Mouse (Mus musculus): ENCODE measurements around the gene Sema3d. TPM values are rescaled to one million over a fixed set of nuclear protein-coding genes. Genes with fewer than 3 reads are reported as not detected.

The Sema3d gene
- polyA plus RNA-seq, 1 experiment from 2014 or later, result 1.7 TPM

DNA sequence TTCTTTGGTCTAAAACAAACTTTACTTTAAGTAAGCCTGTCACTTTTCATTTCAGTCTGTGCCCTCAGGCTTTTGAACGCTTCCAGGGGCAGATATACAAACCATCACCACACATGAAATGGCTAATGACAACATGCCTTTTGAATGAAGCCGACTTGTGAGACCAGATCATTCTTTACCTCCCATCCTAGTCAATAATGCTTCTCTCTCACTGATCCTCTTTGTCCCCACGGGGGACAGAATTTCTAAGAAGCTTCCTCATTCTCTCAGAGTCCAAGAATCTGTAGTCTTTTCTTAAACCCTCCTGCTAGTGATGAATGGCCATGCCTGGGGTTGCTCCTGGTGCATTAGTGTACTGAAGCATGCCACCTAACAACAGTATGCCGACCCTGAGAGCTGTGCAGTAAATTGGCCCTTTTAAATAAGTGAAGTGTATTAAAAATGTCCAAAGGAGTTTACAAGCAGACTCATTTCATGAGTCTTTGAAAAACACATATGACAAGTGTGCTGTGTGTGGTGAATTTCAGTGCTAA lies 142.1 kb downstream of the Sema3d start:
- Histone ChIP-seq H3K4me1 (ENCODE audit: control insufficient read depth, insufficient read depth, low read length) (0 out of 2 replicates have a peak, but pooled peaks cover 4% of the 10 kb centered on the region), H3K36me3 (ENCODE audit: control insufficient read depth, insufficient read depth, low read length) (no peaks in the 10 kb centered on the region), H3K27me3 (ENCODE audit: control insufficient read depth, insufficient read depth, low read length) (no peaks in the 10 kb centered on the region), H3K4me3 (replicated peaks; ENCODE audit: low read depth, low read length) (no peak overlapping the region), H3K9ac (replicated peaks; ENCODE audit: low read length) (no peak overlapping the region), H3K27ac (replicated peaks; ENCODE audit: low read depth, low read length) (no peak overlapping the region), H3K4me2 (ENCODE audit: low read length) (no peak overlapping the region), H3K9me3 (ENCODE audit: control insufficient read depth, low read length) (no peaks in the 10 kb centered on the region)
- DNase-seq (peak; percentile 18), ATAC-seq (ENCODE audit: low FRiP score, low TSS enrichment) (no peak)
- 3% methylated on average over 4 of the region's 4 CpGs for WGBS

DNA sequence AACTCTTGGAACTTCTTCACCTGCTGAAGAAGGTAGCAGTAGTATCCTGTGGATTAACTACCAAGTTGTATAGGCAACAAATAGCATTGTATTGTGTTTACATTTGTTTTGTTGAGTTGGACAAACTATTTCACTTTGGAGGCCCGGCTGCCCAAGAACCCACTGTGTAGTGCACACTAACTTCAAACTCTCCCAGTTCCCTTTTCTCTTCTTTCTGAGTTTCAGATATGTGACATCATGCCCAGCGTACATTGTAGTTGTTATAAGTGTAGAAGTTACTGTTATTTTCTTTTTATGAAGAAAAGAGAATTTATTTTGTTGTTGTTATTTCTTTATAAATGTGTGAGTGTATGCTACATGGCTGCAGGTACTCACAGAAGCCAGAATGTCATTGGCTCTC lies 145.4 kb downstream of the Sema3d start:
- Histone ChIP-seq H3K27me3 (ENCODE audit: control insufficient read depth, insufficient read depth, low read length) (no peaks in the 10 kb centered on the region), H3K4me2 (ENCODE audit: low read length) (no peak overlapping the region), H3K9ac (replicated peaks; ENCODE audit: low read length) (no peak overlapping the region), H3K36me3 (ENCODE audit: control insufficient read depth, insufficient read depth, low read length) (no peaks in the 10 kb centered on the region), H3K27ac (replicated peaks; ENCODE audit: low read depth, low read length) (no peak overlapping the region), H3K4me3 (replicated peaks; ENCODE audit: low read depth, low read length) (no peak overlapping the region), H3K4me1 (ENCODE audit: control insufficient read depth, insufficient read depth, low read length) (0 out of 2 replicates have a peak, but pooled peaks cover 4% of the 10 kb centered on the region), H3K9me3 (ENCODE audit: control insufficient read depth, low read length) (no peaks in the 10 kb centered on the region)
- DNase-seq (no peak), ATAC-seq (ENCODE audit: low FRiP score, low TSS enrichment) (no peak)
- WGBS, result 94% methylated on average over 2 of the region's 2 CpGs

DNA sequence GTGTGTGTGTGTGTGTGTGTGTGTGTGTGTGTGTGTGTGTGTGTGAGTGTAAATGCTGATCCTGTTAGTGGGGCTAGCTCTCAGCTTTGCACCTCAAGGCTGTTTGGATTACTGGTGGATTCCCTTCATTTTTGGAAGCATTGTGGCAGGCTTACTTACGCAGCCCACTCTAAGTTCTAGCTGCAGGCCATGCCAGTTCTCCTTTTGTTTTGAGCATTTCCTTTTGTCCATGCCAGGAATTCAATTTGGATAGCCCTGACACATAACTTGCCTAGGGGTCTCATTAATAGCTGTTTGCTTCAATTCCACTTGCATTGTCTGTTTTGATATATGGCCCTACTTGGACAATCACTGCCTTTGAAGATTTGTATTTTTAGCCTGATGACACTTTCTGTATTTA lies 146.6 kb downstream of the Sema3d start:
- no peak overlapping the region for H3K9ac ChIP-seq (replicated peaks; ENCODE audit: low read length)
- H3K27ac ChIP-seq (replicated peaks; ENCODE audit: low read depth, low read length), result no peak overlapping the region
- no peak overlapping the region for H3K4me3 ChIP-seq (replicated peaks; ENCODE audit: low read depth, low read length)
- 0 out of 2 replicates have a peak, but pooled peaks cover 4% of the 10 kb centered on the region for H3K4me1 ChIP-seq (ENCODE audit: control insufficient read depth, insufficient read depth, low read length)
- no peaks in the 10 kb centered on the region for H3K36me3 ChIP-seq (ENCODE audit: control insufficient read depth, insufficient read depth, low read length)
- H3K9me3 ChIP-seq (ENCODE audit: control insufficient read depth, low read length), result no peaks in the 10 kb centered on the region
- 9% methylated on average over 1 of the region's 1 CpGs for WGBS
- H3K27me3 ChIP-seq (ENCODE audit: control insufficient read depth, insufficient read depth, low read length), result no peaks in the 10 kb centered on the region
- H3K4me2 ChIP-seq (ENCODE audit: low read length), result no peak overlapping the region
- DNase-seq (peak; percentile 51), ATAC-seq (ENCODE audit: low FRiP score, low TSS enrichment) (peak; percentile 50; the same call in 1 of the 2 replicates)

DNA sequence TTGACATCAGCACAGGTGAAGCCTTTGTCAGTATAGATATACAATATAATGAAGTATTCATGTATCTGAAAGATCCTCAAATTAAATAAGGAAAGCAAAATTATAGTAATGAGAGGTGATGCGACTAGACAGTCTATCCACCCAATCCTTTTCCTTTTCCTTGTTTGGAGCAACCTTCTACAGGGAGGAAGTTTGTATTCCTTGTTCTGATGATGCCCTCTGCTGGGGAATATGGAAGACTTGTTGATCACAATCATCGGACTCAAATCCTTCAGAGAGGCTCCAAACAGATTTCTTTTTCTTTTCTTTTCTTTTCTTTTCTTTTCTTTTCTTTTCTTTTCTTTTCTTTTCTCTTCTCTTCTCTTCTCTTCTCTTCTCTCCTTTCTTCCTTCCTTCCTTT lies 158.1 kb downstream of the Sema3d start:
- H3K9ac ChIP-seq (replicated peaks; ENCODE audit: low read length), result no peak overlapping the region
- DNase-seq, result peak; percentile 87

DNA sequence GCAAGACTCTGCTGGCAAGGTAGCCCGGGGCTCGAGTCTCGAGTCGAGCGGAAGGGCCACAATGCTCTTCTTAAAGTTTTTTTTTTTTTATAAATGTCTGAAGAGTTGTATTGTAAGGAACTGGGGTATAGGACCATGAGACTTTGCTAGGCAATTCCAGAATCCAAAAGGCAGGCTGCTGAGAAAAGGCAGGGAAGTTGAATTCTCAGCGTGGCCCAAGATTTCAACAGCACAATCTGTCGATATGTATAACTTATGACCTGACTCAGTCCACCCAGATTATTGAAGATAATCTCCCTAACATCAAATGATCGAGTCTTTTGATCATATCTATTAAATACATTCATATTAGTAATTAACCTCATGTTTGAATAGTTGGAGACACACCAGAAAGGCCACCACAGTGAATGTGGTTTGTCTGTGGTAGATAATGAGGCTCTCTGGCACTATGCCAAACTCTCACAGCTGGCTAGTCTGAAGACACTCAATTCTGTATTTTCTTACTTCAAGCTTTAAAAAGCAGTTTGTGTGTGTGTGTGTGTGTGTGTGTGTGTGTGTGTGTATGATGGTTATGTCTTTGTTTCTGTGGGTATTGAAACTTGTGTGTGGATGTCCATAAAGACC lies 166.0 kb downstream of the Sema3d start:
- H3K4me2 ChIP-seq (ENCODE audit: low read length), result no peak overlapping the region
- H3K9ac ChIP-seq (replicated peaks; ENCODE audit: low read length), result no peak overlapping the region
- no peak overlapping the region for H3K27ac ChIP-seq (replicated peaks; ENCODE audit: low read depth, low read length)
- ATAC-seq (ENCODE audit: low FRiP score, low TSS enrichment) (no peak), DNase-seq (peak; percentile 62)
- 94% methylated on average over 8 of the region's 8 CpGs for WGBS
- H3K4me3 ChIP-seq (replicated peaks; ENCODE audit: low read depth, low read length), result no peak overlapping the region
- H3K36me3 ChIP-seq (ENCODE audit: control insufficient read depth, insufficient read depth, low read length), result no peaks in the 10 kb centered on the region
- H3K4me1 ChIP-seq (ENCODE audit: control insufficient read depth, insufficient read depth, low read length), result no peaks in the 10 kb centered on the region
- H3K9me3 ChIP-seq (ENCODE audit: control insufficient read depth, low read length), result no peaks in the 10 kb centered on the region
- no peaks in the 10 kb centered on the region for H3K27me3 ChIP-seq (ENCODE audit: control insufficient read depth, insufficient read depth, low read length)

More for the DNA sequence above, 158.1 kb downstream of the Sema3d start:
- no peak for ATAC-seq (ENCODE audit: low FRiP score, low TSS enrichment)
- H3K9me3 ChIP-seq (ENCODE audit: control insufficient read depth, low read length), result no peaks in the 10 kb centered on the region
- H3K27me3 ChIP-seq (ENCODE audit: control insufficient read depth, insufficient read depth, low read length), result no peaks in the 10 kb centered on the region
- no peak overlapping the region for H3K4me3 ChIP-seq (replicated peaks; ENCODE audit: low read depth, low read length)
- no peaks in the 10 kb centered on the region for H3K4me1 ChIP-seq (ENCODE audit: control insufficient read depth, insufficient read depth, low read length)
- no peaks in the 10 kb centered on the region for H3K36me3 ChIP-seq (ENCODE audit: control insufficient read depth, insufficient read depth, low read length)
- H3K4me2 ChIP-seq (ENCODE audit: low read length), result no peak overlapping the region
- no peak overlapping the region for H3K27ac ChIP-seq (replicated peaks; ENCODE audit: low read depth, low read length)
- WGBS, result 38% methylated on average over 2 of the region's 2 CpGs

DNA sequence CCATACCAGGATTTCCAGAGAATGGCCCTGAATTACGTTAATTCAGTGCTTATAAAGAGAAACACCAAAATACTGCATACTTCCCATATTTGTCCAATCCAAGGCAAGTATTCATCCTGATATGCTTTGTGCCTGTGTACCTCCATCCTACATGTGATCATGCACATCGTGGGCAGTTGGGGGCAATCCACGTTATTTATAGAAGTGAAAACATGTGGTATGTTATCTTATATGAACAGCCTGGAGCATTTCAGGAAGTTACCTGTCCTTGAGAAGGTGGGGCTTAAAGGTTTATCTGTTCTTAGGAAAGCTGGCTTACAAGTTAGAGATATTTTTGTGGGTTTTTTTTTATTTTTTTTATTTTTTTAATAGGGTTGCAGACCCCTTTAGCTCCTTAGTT lies 172.2 kb downstream of the Sema3d start:
- Histone ChIP-seq H3K4me1 (ENCODE audit: control insufficient read depth, insufficient read depth, low read length) (no peaks in the 10 kb centered on the region), H3K27ac (replicated peaks; ENCODE audit: low read depth, low read length) (no peak overlapping the region), H3K4me3 (replicated peaks; ENCODE audit: low read depth, low read length) (no peak overlapping the region), H3K9me3 (ENCODE audit: control insufficient read depth, low read length) (no peaks in the 10 kb centered on the region), H3K4me2 (ENCODE audit: low read length) (no peak overlapping the region), H3K27me3 (ENCODE audit: control insufficient read depth, insufficient read depth, low read length) (no peaks in the 10 kb centered on the region), H3K9ac (replicated peaks; ENCODE audit: low read length) (no peak overlapping the region), H3K36me3 (ENCODE audit: control insufficient read depth, insufficient read depth, low read length) (no peaks in the 10 kb centered on the region)
- no peak for ATAC-seq (ENCODE audit: low FRiP score, low TSS enrichment)
- no peak for DNase-seq
- 91% methylated on average over 3 of the region's 3 CpGs for WGBS

DNA sequence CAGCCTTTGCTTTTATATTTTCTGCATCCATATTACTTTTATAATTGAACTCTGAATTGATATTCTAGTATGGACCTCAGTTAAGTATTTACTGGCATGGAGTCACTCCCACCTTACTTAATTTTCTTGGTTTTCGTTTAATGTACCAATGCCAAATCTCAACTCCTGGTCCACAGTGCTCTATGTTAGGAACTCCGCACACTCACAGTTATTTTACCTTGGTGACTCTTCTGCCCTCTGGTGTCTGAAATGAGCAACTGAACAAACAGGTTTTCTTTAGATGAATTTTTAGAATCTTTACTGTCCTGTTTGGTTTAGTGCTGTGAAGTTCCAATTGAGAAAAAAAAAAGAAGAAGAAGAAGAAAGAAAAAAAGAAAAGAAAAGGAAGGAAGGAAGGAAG lies 174.7 kb downstream of the Sema3d start:
- DNase-seq (peak; percentile 77), ATAC-seq (ENCODE audit: low FRiP score, low TSS enrichment) (no peak; the same call in 1 of the 2 replicates)
- Histone ChIP-seq H3K27ac (replicated peaks; ENCODE audit: low read depth, low read length) (no peak overlapping the region), H3K27me3 (ENCODE audit: control insufficient read depth, insufficient read depth, low read length) (no peaks in the 10 kb centered on the region), H3K4me2 (ENCODE audit: low read length) (no peak overlapping the region), H3K9me3 (ENCODE audit: control insufficient read depth, low read length) (no peaks in the 10 kb centered on the region), H3K36me3 (ENCODE audit: control insufficient read depth, insufficient read depth, low read length) (no peaks in the 10 kb centered on the region), H3K9ac (replicated peaks; ENCODE audit: low read length) (no peak overlapping the region), H3K4me1 (ENCODE audit: control insufficient read depth, insufficient read depth, low read length) (no peaks in the 10 kb centered on the region), H3K4me3 (replicated peaks; ENCODE audit: low read depth, low read length) (no peak overlapping the region)
- WGBS, result 50% methylated on average over 2 of the region's 2 CpGs

DNA sequence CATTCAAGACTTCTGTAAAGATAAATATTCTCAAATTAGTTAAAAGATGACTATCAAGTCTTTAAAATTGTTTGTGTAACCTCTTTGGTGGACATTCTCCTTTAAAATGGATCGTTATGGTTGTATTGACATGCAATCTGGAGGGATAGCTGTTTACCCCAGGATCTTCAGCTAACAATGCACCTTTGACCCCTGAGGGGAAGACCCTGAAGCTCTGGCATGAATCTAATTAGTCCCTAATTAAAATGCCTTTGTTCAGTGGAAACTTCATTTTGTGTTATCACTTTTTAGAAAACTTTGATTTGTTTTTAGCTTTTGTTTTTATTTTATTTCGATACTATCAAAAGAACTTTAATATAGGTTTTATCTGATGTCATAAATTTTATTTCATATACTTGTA lies 178.6 kb downstream of the Sema3d start:
- Histone ChIP-seq H3K4me2 (ENCODE audit: low read length) (no peak overlapping the region), H3K4me1 (ENCODE audit: control insufficient read depth, insufficient read depth, low read length) (no peaks in the 10 kb centered on the region), H3K9me3 (ENCODE audit: control insufficient read depth, low read length) (no peaks in the 10 kb centered on the region), H3K27me3 (ENCODE audit: control insufficient read depth, insufficient read depth, low read length) (no peaks in the 10 kb centered on the region), H3K36me3 (ENCODE audit: control insufficient read depth, insufficient read depth, low read length) (no peaks in the 10 kb centered on the region), H3K9ac (replicated peaks; ENCODE audit: low read length) (no peak overlapping the region), H3K4me3 (replicated peaks; ENCODE audit: low read depth, low read length) (no peak overlapping the region), H3K27ac (replicated peaks; ENCODE audit: low read depth, low read length) (no peak overlapping the region)
- ATAC-seq (ENCODE audit: low FRiP score, low TSS enrichment), result no peak
- WGBS, result 6% methylated on average over 2 of the region's 2 CpGs
- DNase-seq, result no peak

DNA sequence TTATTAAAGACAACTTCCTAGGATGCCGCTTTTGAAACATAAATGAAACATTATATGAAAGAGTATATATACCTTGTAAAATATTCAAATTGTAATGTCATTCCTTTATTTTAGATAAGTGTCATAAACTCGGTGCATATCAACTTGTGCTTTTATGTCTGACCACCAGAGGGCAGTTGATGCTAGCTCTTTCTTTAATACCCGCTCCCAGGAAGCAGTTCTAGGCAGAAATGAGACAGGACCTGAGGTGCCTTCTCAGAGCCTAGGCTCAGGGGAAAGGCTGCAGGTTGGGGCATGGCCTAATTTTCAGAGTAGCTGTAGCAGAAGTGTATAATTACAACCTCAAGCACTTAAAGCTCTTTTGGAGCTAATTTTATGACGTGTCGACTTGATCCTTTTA lies 179.0 kb downstream of the Sema3d start:
- Histone ChIP-seq H3K4me3 (replicated peaks; ENCODE audit: low read depth, low read length) (no peak overlapping the region), H3K4me1 (ENCODE audit: control insufficient read depth, insufficient read depth, low read length) (no peaks in the 10 kb centered on the region), H3K27ac (replicated peaks; ENCODE audit: low read depth, low read length) (no peak overlapping the region), H3K9ac (replicated peaks; ENCODE audit: low read length) (no peak overlapping the region), H3K27me3 (ENCODE audit: control insufficient read depth, insufficient read depth, low read length) (no peaks in the 10 kb centered on the region), H3K4me2 (ENCODE audit: low read length) (no peak overlapping the region), H3K9me3 (ENCODE audit: control insufficient read depth, low read length) (no peaks in the 10 kb centered on the region), H3K36me3 (ENCODE audit: control insufficient read depth, insufficient read depth, low read length) (no peaks in the 10 kb centered on the region)
- WGBS, result 37% methylated on average over 5 of the region's 5 CpGs
- DNase-seq, result peak; percentile 89
- ATAC-seq (ENCODE audit: low FRiP score, low TSS enrichment), result peak; percentile 52; the same call in 1 of the 2 replicates

All from midbrain, embryonic 14.5 days (tissue).